Mouse (Mus musculus) embryonic facial prominence, embryonic 14.5 days (tissue): ENCODE results near the gene Tfdp2. TPM values are rescaled to one million over a fixed set of nuclear protein-coding genes. Genes with fewer than 3 reads are reported as not detected.

Source experiments
- polyA plus RNA-seq: library from polyadenylated mRNA; unstranded; fragments of >200 nt; fragmentation: Nextera tagmentation; extraction: Ambion mirVana; gene quantifications from 2 replicates; pipeline ENCODE4 v1.2.1, GENCODE M21; 2014

Tfdp2 gene
- polyA plus RNA-seq, 1 experiment from 2014 or later = 30.8 TPM

Other genes starting within 250 kb of the Tfdp2 start
- gene Xrn1, start 241.5 kb upstream of the Tfdp2 start, polyA plus RNA-seq = 15.1 and 15.9 TPM in 2 replicates
- 7.4 and 8.0 TPM in 2 replicates for gene Gk5, start 76.9 kb upstream of the Tfdp2 start, polyA plus RNA-seq
- 157 TPM in 2 replicates for gene Atp1b3, start 168.2 kb downstream of the Tfdp2 start, polyA plus RNA-seq